Comparison of ENCODE assay signal across 8 mouse cellular contexts in the genomic region with DNA sequence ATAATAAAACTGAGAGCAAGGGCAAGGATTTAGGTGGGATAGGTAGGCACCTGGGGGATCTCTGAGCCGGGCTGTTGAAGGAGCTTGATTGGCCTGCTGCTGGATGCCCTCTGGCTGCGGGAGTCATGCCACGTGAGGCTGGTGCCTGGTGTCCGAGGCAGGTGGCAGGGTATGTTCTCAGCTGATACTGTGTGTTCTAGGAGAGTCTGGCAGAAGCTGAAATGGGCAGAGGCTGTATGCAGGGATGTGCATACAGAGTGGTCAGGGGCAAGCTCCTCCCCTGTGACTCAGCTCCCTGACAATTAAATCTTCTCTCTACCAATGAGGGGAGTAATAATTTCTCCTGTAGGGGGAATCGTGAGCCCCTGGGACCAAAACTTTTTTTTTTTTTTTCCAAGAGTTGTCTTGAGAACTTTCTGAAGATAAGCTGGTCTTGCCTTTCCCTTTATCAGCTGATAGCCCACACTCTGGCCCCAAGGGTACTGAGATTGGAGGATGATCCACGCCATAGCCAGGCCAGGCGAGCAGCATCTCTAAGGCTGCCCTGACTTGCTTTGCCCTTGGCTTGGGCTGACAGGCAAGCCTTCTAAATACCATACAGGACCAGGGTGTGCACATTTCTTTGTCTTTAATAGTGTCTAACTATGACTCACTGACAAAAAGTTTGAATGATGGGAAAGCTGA. TPM values are rescaled to one million over a fixed set of nuclear protein-coding genes. Genes with fewer than 3 reads are reported as not detected.
DNase-seq lines count a peak whose midpoint lies in the region; ATAC-seq and TF ChIP-seq lines count a peak whose summit lies in the region.

No protein-coding gene starts in this region.

- no peak overlapping the region for H3K4me2 ChIP-seq in lung, postnatal 0 days (replicated peaks; ENCODE audit: low read depth, low read length)
- H3K4me2 ChIP-seq in hindbrain, embryonic 16.5 days (ENCODE audit: low read length): peak overlapping the region; percentile 92
- peak overlapping the region; percentile 74 for H3K4me2 ChIP-seq in stomach, embryonic 16.5 days (ENCODE audit: low read depth, low read length)

- H3K4me3 ChIP-seq in cerebellum, adult 2 months (replicated peaks; ENCODE audit: insufficient read depth, low read depth, low read length): no peak overlapping the region
- H3K4me3 ChIP-seq in lung, postnatal 0 days (ENCODE audit: low read depth, low read length): no peak overlapping the region
- H3K4me3 ChIP-seq in hindbrain, embryonic 16.5 days (ENCODE audit: low read length): no peak overlapping the region
- no peak overlapping the region for H3K4me3 ChIP-seq in stomach, embryonic 16.5 days (replicated peaks; ENCODE audit: low read length)

- TF ChIP-seq EP300 in lung, postnatal 0 days (IDR thresholded peaks at IDR 0.05): no peak

- no peak for TF ChIP-seq POLR2A in cerebellum, adult 2 months (IDR thresholded peaks at IDR 0.05; ENCODE audit: borderline replicate concordance, insufficient read depth, low read length)

- 54% methylated on average over 7 of the region's 7 CpGs for WGBS in cerebellum, adult 2 months
- 67% methylated on average over 7 of the region's 7 CpGs for WGBS in lung, postnatal 0 days
- WGBS in hindbrain, embryonic 16.5 days: 72% methylated on average over 7 of the region's 7 CpGs
- 61% methylated on average over 7 of the region's 7 CpGs for WGBS in stomach, embryonic 16.5 days

- no peak overlapping the region for H3K9ac ChIP-seq in lung, postnatal 0 days (replicated peaks; ENCODE audit: low read depth)
- no peak overlapping the region; the same call in none of the 2 replicates for H3K9ac ChIP-seq in hindbrain, embryonic 16.5 days (ENCODE audit: low read depth, low read length)
- H3K9ac ChIP-seq in stomach, embryonic 16.5 days (ENCODE audit: low read length): no peak overlapping the region

- no peaks in the 10 kb centered on the region for H3K27me3 ChIP-seq in cerebellum, adult 2 months (ENCODE audit: control insufficient read depth, insufficient read depth, low read length)
- no peaks in the 10 kb centered on the region for H3K27me3 ChIP-seq in lung, postnatal 0 days (replicated peaks; ENCODE audit: insufficient read depth, low read length)
- no peaks in the 10 kb centered on the region for H3K27me3 ChIP-seq in hindbrain, embryonic 16.5 days (replicated peaks; ENCODE audit: control insufficient read depth, insufficient read depth, low read length)
- no peaks in the 10 kb centered on the region; the same call in 1 of the 2 replicates for H3K27me3 ChIP-seq in stomach, embryonic 16.5 days (ENCODE audit: control insufficient read depth, insufficient read depth, low read length)

- no peaks in the 10 kb centered on the region for H3K9me3 ChIP-seq in lung, postnatal 0 days (ENCODE audit: low read length)
- H3K9me3 ChIP-seq in hindbrain, embryonic 16.5 days (ENCODE audit: control insufficient read depth, low read length): no peaks in the 10 kb centered on the region
- H3K9me3 ChIP-seq in stomach, embryonic 16.5 days (replicated peaks; ENCODE audit: control insufficient read depth, low read length): no peaks in the 10 kb centered on the region

- peak; percentile 35 to 39 for DNase-seq in cerebellum, adult 2 months
- peak; percentile 40 for DNase-seq in lung, postnatal 0 days (ENCODE audit: low spot score)
- no peak for DNase-seq in lung, adult 18-20 months
- no peak for DNase-seq in right cerebral cortex, adult 2 months (ENCODE audit: low spot score in 2 of 2)
- DNase-seq in thymus, postnatal 36 days: no peak

- H3K36me3 ChIP-seq in lung, postnatal 0 days (ENCODE audit: insufficient read depth, low read length): no peaks in the 10 kb centered on the region
- peaks cover 3% of the 10 kb centered on the region; the same call in 1 of the 2 replicates for H3K36me3 ChIP-seq in hindbrain, embryonic 16.5 days (ENCODE audit: control insufficient read depth, insufficient read depth, low read length)
- H3K36me3 ChIP-seq in stomach, embryonic 16.5 days (ENCODE audit: control insufficient read depth, insufficient read depth, low read length): no peaks in the 10 kb centered on the region

- TF ChIP-seq CTCF in cerebellum, adult 2 months (IDR thresholded peaks at IDR 0.05; ENCODE audit: borderline replicate concordance, insufficient read depth, low read depth, low read length): no peak
- no peak; the same call in 1 of the 2 replicates for TF ChIP-seq CTCF in lung, postnatal 0 days (IDR thresholded peaks at IDR 0.05)

- H3K27ac ChIP-seq in cerebellum, adult 2 months (ENCODE audit: insufficient read depth, low read length): no peak overlapping the region
- H3K27ac ChIP-seq in lung, postnatal 0 days (ENCODE audit: low read length): peak overlapping the region; percentile 86; the same call in 1 of the 2 replicates
- H3K27ac ChIP-seq in hindbrain, embryonic 16.5 days (ENCODE audit: low read depth, low read length): no peak overlapping the region
- peak overlapping the region; percentile 97 for H3K27ac ChIP-seq in stomach, embryonic 16.5 days (ENCODE audit: low read length)

- peaks cover 13% of the 10 kb centered on the region for H3K4me1 ChIP-seq in cerebellum, adult 2 months (ENCODE audit: control insufficient read depth, insufficient read depth, low read length)
- H3K4me1 ChIP-seq in lung, postnatal 0 days (ENCODE audit: insufficient read depth, low read depth, low read length): peaks cover 13% of the 10 kb centered on the region; the same call in 1 of the 2 replicates
- H3K4me1 ChIP-seq in hindbrain, embryonic 16.5 days (ENCODE audit: control insufficient read depth, insufficient read depth, low read depth, low read length): peaks cover 33% of the 10 kb centered on the region
- peaks cover 34% of the 10 kb centered on the region for H3K4me1 ChIP-seq in stomach, embryonic 16.5 days (ENCODE audit: control insufficient read depth, insufficient read depth, low read length)

- no peak for ATAC-seq in cerebellum, adult (ENCODE audit: insufficient number of reproducible peaks, low FRiP score, low TSS enrichment)
- ATAC-seq in lung, postnatal 0 days: no peak
- ATAC-seq in hindbrain, embryonic 16.5 days: no peak
- ATAC-seq in stomach, embryonic 16.5 days (ENCODE audit: insufficient read depth, low FRiP score): no peak

RNA-seq across cellular contexts. Expression of a gene that starts 1.5 kb away (rescaled TPM):
- 61.0 and 62.2 TPM in 2 replicates for polyA plus RNA-seq in cerebellum, adult 2 months (2012; rRNA removed)
- polyA plus RNA-seq in lung, postnatal 0 days (2015; fragmentation: Nextera tagmentation; extraction: Ambion mirVana): 20.8 and 21.3 TPM in 2 replicates
- polyA plus RNA-seq in hindbrain, embryonic 16.5 days (2015; fragmentation: Nextera tagmentation; extraction: Ambion mirVana): 192 and 201 TPM in 2 replicates
- polyA plus RNA-seq in stomach, embryonic 16.5 days (2015; fragmentation: Nextera tagmentation; extraction: Ambion mirVana): 25.7 and 26.7 TPM in 2 replicates

RNA-seq across cellular contexts. Expression of a gene that starts 4.9 kb away (rescaled TPM):
- 55.5 and 55.6 TPM in 2 replicates for polyA plus RNA-seq in cerebellum, adult 2 months (2012; rRNA removed)
- 21.8 and 24.4 TPM in 2 replicates for polyA plus RNA-seq in lung, postnatal 0 days (2015; fragmentation: Nextera tagmentation; extraction: Ambion mirVana)
- 44.9 and 65.1 TPM in 2 replicates for polyA plus RNA-seq in hindbrain, embryonic 16.5 days (2015; fragmentation: Nextera tagmentation; extraction: Ambion mirVana)
- polyA plus RNA-seq in stomach, embryonic 16.5 days (2015; fragmentation: Nextera tagmentation; extraction: Ambion mirVana): 32.6 and 33.8 TPM in 2 replicates

RNA-seq across cellular contexts. Expression of a gene that starts 5.9 kb away (rescaled TPM):
- 44.2 and 44.6 TPM in 2 replicates for polyA plus RNA-seq in cerebellum, adult 2 months (2012; rRNA removed)
- polyA plus RNA-seq in lung, postnatal 0 days (2015; fragmentation: Nextera tagmentation; extraction: Ambion mirVana): 32.3 and 33.6 TPM in 2 replicates
- polyA plus RNA-seq in hindbrain, embryonic 16.5 days (2015; fragmentation: Nextera tagmentation; extraction: Ambion mirVana): 57.3 and 63.6 TPM in 2 replicates
- polyA plus RNA-seq in stomach, embryonic 16.5 days (2015; fragmentation: Nextera tagmentation; extraction: Ambion mirVana): 58.9 and 59.1 TPM in 2 replicates

RNA-seq across cellular contexts. Expression of a gene that starts 12.8 kb away (rescaled TPM):
- 142 and 149 TPM in 2 replicates for polyA plus RNA-seq in cerebellum, adult 2 months (2012; rRNA removed)
- polyA plus RNA-seq in lung, postnatal 0 days (2015; fragmentation: Nextera tagmentation; extraction: Ambion mirVana): 41.8 and 43.3 TPM in 2 replicates
- 58.5 and 59.4 TPM in 2 replicates for polyA plus RNA-seq in hindbrain, embryonic 16.5 days (2015; fragmentation: Nextera tagmentation; extraction: Ambion mirVana)
- 70.9 and 83.3 TPM in 2 replicates for polyA plus RNA-seq in stomach, embryonic 16.5 days (2015; fragmentation: Nextera tagmentation; extraction: Ambion mirVana)

RNA-seq across cellular contexts. Expression of a gene that starts 59.3 kb away (rescaled TPM):
- polyA plus RNA-seq in cerebellum, adult 2 months (2012; rRNA removed): 0.21 and 0.26 TPM in 2 replicates
- not detected in 2 replicates for polyA plus RNA-seq in lung, postnatal 0 days (2015; fragmentation: Nextera tagmentation; extraction: Ambion mirVana)
- not detected in 2 replicates for polyA plus RNA-seq in hindbrain, embryonic 16.5 days (2015; fragmentation: Nextera tagmentation; extraction: Ambion mirVana)
- polyA plus RNA-seq in stomach, embryonic 16.5 days (2015; fragmentation: Nextera tagmentation; extraction: Ambion mirVana): 0.31 TPM in 1 of 2 replicates, not detected in the other

Comparison
In these comparisons a context has a peak if more than half of its experiments do, and no peak if none do; other contexts are left out.
1. DNase-seq: peak in cerebellum, adult 2 months (2 of 2) and lung, postnatal 0 days (single experiment); none in lung, adult 18-20 months (0 of 2), right cerebral cortex, adult 2 months (0 of 2) and thymus, postnatal 36 days (0 of 2).
2. H3K27ac ChIP-seq: peak in lung, postnatal 0 days (single experiment) and stomach, embryonic 16.5 days (single experiment); none in cerebellum, adult 2 months (single experiment) and hindbrain, embryonic 16.5 days (single experiment).